Mouse (Mus musculus) ES-Bruce4 (cell line): ENCODE data around the gene Zfp408.

Source experiments
- CTCF ChIP-seq: IDR thresholded peaks from one replicate; pipeline ENCODE4 v1.8.1; 2011; ENCODE audit warnings: low read depth, low read length
- EP300 ChIP-seq: IDR thresholded peaks from 2 replicates; pipeline ENCODE4 v1.6.1; 2011; ENCODE audit warnings: low read depth, low read length; ENCODE audit not compliant: insufficient read depth
- POLR2A ChIP-seq: IDR thresholded peaks from one replicate; pipeline ENCODE4 v1.8.1; 2011; ENCODE audit warnings: low read length; ENCODE audit not compliant: insufficient read depth

- TF ChIP-seq POLR2A = no peak
- TF ChIP-seq CTCF = no peak
- no peak for TF ChIP-seq EP300
Observed at GRCm38 (mm10) chr2:91636727-91637338, 12.8 kb downstream of the Zfp408 start.
